Mouse (Mus musculus) adrenal gland, postnatal 14 days (tissue): ENCODE data around the gene Loxl3. TPM values are rescaled to one million over a fixed set of nuclear protein-coding genes. Genes with fewer than 3 reads are reported as not detected.
A peak's percentile ranks its signal among the peaks of the same experiment; 100 is the strongest.

ENCODE experiments used
- DNase-seq: peaks from one replicate; pipeline ENCODE4 v3.0.0; 2021; ENCODE audit warnings: mixed read lengths
- total RNA-seq: library from RNA; stranded (reverse); gene quantifications from 2 replicates; pipeline ENCODE4 v1.2.3, GENCODE M21; 2021

Gene Loxl3
- total RNA-seq, 1 experiment from 2014 or later, result 2.8 TPM

GRCm38 (mm10) chr6:83017190-83017589, 16.8 kb upstream of the Loxl3 start:
- DNase-seq, result peak; percentile 64

- DNase-seq, result no peak
Observed at GRCm38 (mm10) chr6:83019044-83019443, 14.9 kb upstream of the Loxl3 start.

GRCm38 (mm10) chr6:83020121-83020520, 13.9 kb upstream of the Loxl3 start:
- DNase-seq, result no peak

- no peak for DNase-seq
Observed at GRCm38 (mm10) chr6:83020836-83021593, 13.0 kb upstream of the Loxl3 start.

GRCm38 (mm10) chr6:83023008-83023407, 11.0 kb upstream of the Loxl3 start:
- no peak for DNase-seq

- DNase-seq, result no peak
Observed at GRCm38 (mm10) chr6:83023786-83024185, 10.2 kb upstream of the Loxl3 start.

GRCm38 (mm10) chr6:83024421-83024820, 9.6 kb upstream of the Loxl3 start:
- DNase-seq, result no peak

- no peak for DNase-seq
Observed at GRCm38 (mm10) chr6:83025221-83025620, 8.8 kb upstream of the Loxl3 start.

GRCm38 (mm10) chr6:83027293-83027692, 6.7 kb upstream of the Loxl3 start:
- no peak for DNase-seq

GRCm38 (mm10) chr6:83027706-83028105, 6.3 kb upstream of the Loxl3 start:
- no peak for DNase-seq

GRCm38 (mm10) chr6:83029777-83030176, 4.2 kb upstream of the Loxl3 start:
- DNase-seq, result no peak

GRCm38 (mm10) chr6:83031111-83031510, 2.9 kb upstream of the Loxl3 start:
- DNase-seq, result no peak

- no peak for DNase-seq
Observed at GRCm38 (mm10) chr6:83031921-83032590, 1.9 kb upstream of the Loxl3 start.

- peak; percentile 68 for DNase-seq
Observed at GRCm38 (mm10) chr6:83032769-83033191, 1.2 kb upstream of the Loxl3 start.

- no peak for DNase-seq
Observed at GRCm38 (mm10) chr6:83034463-83035055, 586 bp downstream of the Loxl3 start.

GRCm38 (mm10) chr6:83037188-83037587, 3.2 kb downstream of the Loxl3 start:
- DNase-seq, result no peak

- DNase-seq, result peak; percentile 97
Observed at GRCm38 (mm10) chr6:83038496-83039012, 4.6 kb downstream of the Loxl3 start.

GRCm38 (mm10) chr6:83040601-83041000, 6.6 kb downstream of the Loxl3 start:
- no peak for DNase-seq

GRCm38 (mm10) chr6:83043561-83043960, 9.6 kb downstream of the Loxl3 start:
- no peak for DNase-seq

- DNase-seq, result no peak
Observed at GRCm38 (mm10) chr6:83043993-83044392, 10.0 kb downstream of the Loxl3 start.

GRCm38 (mm10) chr6:83044742-83045141, 10.8 kb downstream of the Loxl3 start:
- DNase-seq, result no peak

GRCm38 (mm10) chr6:83049367-83049766, 15.4 kb downstream of the Loxl3 start:
- no peak for DNase-seq
